In genomic region chr8:84459276-84459675, GRCm38 (mm10) we compare ENCODE assay signal across 9 mouse cellular contexts.
DNase-seq lines count a peak whose midpoint lies in the region; ATAC-seq and TF ChIP-seq lines count a peak whose summit lies in the region.
"Had no signal": no experiment of that assay in that cellular context is flagged by ENCODE, and none has a peak within 500 bp of the region (broad histone marks: within the 10 kb centered on the region; RNA-seq: fewer than 3 reads in every experiment).

No protein-coding gene starts in this region.

- H3K27ac ChIP-seq in forebrain, embryonic 10.5 days = peak overlapping the region; percentile 58
- no peak overlapping the region for H3K27ac ChIP-seq in forebrain, embryonic 11.5 days (ENCODE audit: low read depth, low read length)
- peak overlapping the region; percentile 77 for H3K27ac ChIP-seq in hindbrain, embryonic 13.5 days
- no peak overlapping the region for H3K27ac ChIP-seq in liver, postnatal 0 days (ENCODE audit: low read depth)

- H3K27me3 ChIP-seq in forebrain, embryonic 10.5 days (ENCODE audit: poor library complexity, severe bottlenecking) = no peaks in the 10 kb centered on the region
- no peaks in the 10 kb centered on the region for H3K27me3 ChIP-seq in forebrain, embryonic 11.5 days (ENCODE audit: control insufficient read depth, insufficient read depth, low read length)
- no peaks in the 10 kb centered on the region for H3K27me3 ChIP-seq in hindbrain, embryonic 13.5 days
- H3K27me3 ChIP-seq in liver, postnatal 0 days (ENCODE audit: insufficient read depth, low read length) = no peaks in the 10 kb centered on the region; the same call in 1 of the 2 replicates

- H3K4me1 ChIP-seq in forebrain, embryonic 10.5 days = peaks cover 7% of the 10 kb centered on the region
- no peaks in the 10 kb centered on the region for H3K4me1 ChIP-seq in forebrain, embryonic 11.5 days (replicated peaks; ENCODE audit: control insufficient read depth, insufficient read depth, low read length)
- H3K4me1 ChIP-seq in hindbrain, embryonic 13.5 days (replicated peaks) = peaks cover 26% of the 10 kb centered on the region
- no peaks in the 10 kb centered on the region for H3K4me1 ChIP-seq in liver, postnatal 0 days (ENCODE audit: insufficient read depth)

- H3K4me3 ChIP-seq in forebrain, embryonic 10.5 days = no peak overlapping the region
- H3K4me3 ChIP-seq in forebrain, embryonic 11.5 days (ENCODE audit: low read depth, low read length) = no peak overlapping the region
- no peak overlapping the region for H3K4me3 ChIP-seq in hindbrain, embryonic 13.5 days
- H3K4me3 ChIP-seq in liver, postnatal 0 days (ENCODE audit: low read depth, low read length) = no peak overlapping the region

- 25% methylated on average over 5 of the region's 5 CpGs for WGBS in forebrain, embryonic 10.5 days
- 27% methylated on average over 5 of the region's 5 CpGs for WGBS in forebrain, embryonic 11.5 days
- WGBS in hindbrain, embryonic 13.5 days = 7% methylated on average over 5 of the region's 5 CpGs
- 16% methylated on average over 5 of the region's 5 CpGs for WGBS in liver, postnatal 0 days (ENCODE audit: insufficient replicate concordance)

- TF ChIP-seq EP300 in liver, postnatal 0 days (IDR thresholded peaks at IDR 0.05; ENCODE audit: low read depth) = no peak

- no peak overlapping the region for H3K4me2 ChIP-seq in forebrain, embryonic 11.5 days (ENCODE audit: low read depth, low read length, severe bottlenecking)
- no peak overlapping the region for H3K4me2 ChIP-seq in hindbrain, embryonic 13.5 days
- H3K4me2 ChIP-seq in liver, postnatal 0 days (ENCODE audit: low read depth, low read length) = no peak overlapping the region

- TF ChIP-seq CTCF in liver, postnatal 0 days (IDR thresholded peaks at IDR 0.05; ENCODE audit: low read depth) = no peak

- no peak overlapping the region for H3K9ac ChIP-seq in forebrain, embryonic 11.5 days (ENCODE audit: low read length)
- H3K9ac ChIP-seq in hindbrain, embryonic 13.5 days = peak overlapping the region; percentile 29; the same call in 1 of the 2 replicates
- H3K9ac ChIP-seq in liver, postnatal 0 days (replicated peaks) = no peak overlapping the region

- intact Hi-C loops in left cerebral cortex, postnatal 4 days (cut with DNase I) = no loop called here

- no peak for DNase-seq in forebrain, embryonic 10.5 days (ENCODE audit: extremely low spot score, low spot score)
- no peak for DNase-seq in forebrain, embryonic 11.5 days (ENCODE audit: low spot score)
- peak; percentile 66 for DNase-seq in left cerebral cortex, postnatal 4 days
- DNase-seq in liver, postnatal 0 days = no peak
- DNase-seq in kidney, postnatal 25 days = no peak
- DNase-seq: adrenal gland, postnatal 14 days had no signal

- ATAC-seq in forebrain, embryonic 11.5 days (replicated peaks; ENCODE audit: low FRiP score) = no peak
- ATAC-seq in hindbrain, embryonic 13.5 days (ENCODE audit: low FRiP score) = peak; percentile 58
- no peak for ATAC-seq in liver, postnatal 0 days
- ATAC-seq in megakaryocyte progenitor cell, adult 5-6 weeks (replicated peaks; ENCODE audit: poor library complexity) = no peak
- no peak for ATAC-seq in CD4-positive, CD25-positive, alpha-beta regulatory T cell, adult 4 months

- peaks cover 37% of the 10 kb centered on the region for H3K36me3 ChIP-seq in forebrain, embryonic 10.5 days (replicated peaks)
- H3K36me3 ChIP-seq in forebrain, embryonic 11.5 days (ENCODE audit: control insufficient read depth, insufficient read depth, low read length) = peaks cover 5% of the 10 kb centered on the region; the same call in 1 of the 2 replicates
- peaks cover 44% of the 10 kb centered on the region for H3K36me3 ChIP-seq in hindbrain, embryonic 13.5 days
- H3K36me3 ChIP-seq in liver, postnatal 0 days (replicated peaks; ENCODE audit: insufficient read depth, low read length) = no peaks in the 10 kb centered on the region

- H3K9me3 ChIP-seq in forebrain, embryonic 10.5 days = peaks cover 20% of the 10 kb centered on the region
- H3K9me3 ChIP-seq in forebrain, embryonic 11.5 days (ENCODE audit: control insufficient read depth, low read length) = peaks cover 2% of the 10 kb centered on the region; the same call in 1 of the 2 replicates
- H3K9me3 ChIP-seq in hindbrain, embryonic 13.5 days = peaks cover 8% of the 10 kb centered on the region
- peaks cover 5% of the 10 kb centered on the region; the same call in 1 of the 2 replicates for H3K9me3 ChIP-seq in liver, postnatal 0 days (ENCODE audit: low read length)

Comparison
In these comparisons a context has a peak if more than half of its experiments do, and no peak if none do; other contexts are left out.
1. H3K27ac ChIP-seq: peak in forebrain, embryonic 10.5 days (single experiment) and hindbrain, embryonic 13.5 days (single experiment); none in forebrain, embryonic 11.5 days (single experiment) and liver, postnatal 0 days (single experiment).